Mouse (Mus musculus) c-Kit-positive CD71-negative TER-119-negative erythroid progenitor cells, embryonic 14.5 days (primary cell): ENCODE data around the gene Mthfsl.
A peak's percentile ranks its signal among the peaks of the same experiment; 100 is the strongest.
"Not testable (repeated sequence)": the region's sequence is repeated elsewhere in the genome, so short reads cannot be mapped to it uniquely, and the experiment has no call there.

ENCODE experiments used
- DNase-seq: peaks from one replicate; pipeline ENCODE4 v3.0.0-alpha.2; 2013; ENCODE audit warnings: low read depth

Gene Mthfsl

DNA sequence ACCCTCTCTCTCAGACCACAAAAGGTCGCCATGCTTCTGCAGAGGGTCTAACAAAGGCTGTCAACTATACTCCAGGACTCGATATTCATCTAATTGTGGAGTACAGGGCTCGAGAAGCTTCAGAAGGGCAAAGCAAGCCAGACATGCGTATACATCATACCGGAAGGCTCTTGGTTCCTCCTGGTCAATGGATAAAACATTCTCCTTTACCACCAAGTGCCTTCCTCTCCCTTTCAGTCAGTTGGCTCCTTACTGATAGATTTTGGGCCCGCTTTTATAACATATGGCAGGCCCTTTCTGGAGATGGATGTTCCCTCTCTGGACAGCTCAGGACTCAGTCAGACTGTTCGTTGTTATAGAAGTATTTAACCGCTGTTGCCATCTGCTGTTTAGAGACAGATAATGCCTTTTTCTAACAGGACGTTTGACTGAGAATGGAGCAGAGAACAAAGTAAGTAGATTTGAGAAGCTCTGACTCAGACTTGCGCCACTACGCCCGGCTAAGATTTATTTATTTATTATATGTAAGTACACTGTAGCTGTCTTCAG is at the start of gene Mthfsl:
Mthfsl (minus strand) TSS at position 308 of the 549 bp plus-strand sequence.
- DNase-seq, result not testable (repeated sequence)

DNA sequence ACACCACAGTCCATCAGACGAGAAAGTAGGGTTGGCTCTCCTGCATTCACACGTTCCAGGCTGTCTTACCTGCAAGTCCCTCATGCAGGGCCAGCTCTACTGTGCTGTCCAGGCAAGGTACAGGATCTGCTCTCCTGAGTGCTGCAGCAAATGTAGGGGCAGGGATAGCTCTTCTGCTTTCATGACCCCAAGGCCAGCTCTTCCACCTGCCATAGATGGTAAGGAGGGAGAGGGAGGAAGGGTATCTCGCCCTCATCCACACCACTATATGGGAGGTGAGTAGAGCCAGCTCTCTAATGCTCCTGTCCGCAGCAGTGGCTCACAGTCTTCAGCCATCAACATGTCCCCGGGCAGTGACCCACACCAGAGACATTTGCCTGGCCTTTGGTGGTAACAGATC is 49.4 kb upstream of the Mthfsl start:
- not testable (repeated sequence) for DNase-seq

DNA sequence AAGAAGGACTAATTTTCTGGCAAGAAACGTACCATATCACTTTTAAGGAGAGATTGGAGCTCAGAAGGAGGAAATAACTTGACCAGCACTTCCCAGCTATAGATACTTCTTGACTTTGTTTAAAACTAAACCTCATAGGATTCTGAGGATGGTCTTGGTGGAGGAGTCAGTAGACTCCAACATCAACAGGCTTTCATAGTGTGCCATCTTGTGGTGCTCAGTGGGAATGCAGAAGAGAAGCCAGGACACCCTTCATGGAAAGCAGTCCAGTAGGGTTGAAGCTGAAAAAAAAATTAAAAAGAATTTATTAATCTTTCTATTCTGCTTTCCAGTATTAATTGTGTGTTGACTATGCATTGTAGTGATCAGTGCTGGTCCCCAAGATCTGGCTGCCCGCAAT is 26.6 kb upstream of the Mthfsl start:
- not testable (repeated sequence) for DNase-seq

DNA sequence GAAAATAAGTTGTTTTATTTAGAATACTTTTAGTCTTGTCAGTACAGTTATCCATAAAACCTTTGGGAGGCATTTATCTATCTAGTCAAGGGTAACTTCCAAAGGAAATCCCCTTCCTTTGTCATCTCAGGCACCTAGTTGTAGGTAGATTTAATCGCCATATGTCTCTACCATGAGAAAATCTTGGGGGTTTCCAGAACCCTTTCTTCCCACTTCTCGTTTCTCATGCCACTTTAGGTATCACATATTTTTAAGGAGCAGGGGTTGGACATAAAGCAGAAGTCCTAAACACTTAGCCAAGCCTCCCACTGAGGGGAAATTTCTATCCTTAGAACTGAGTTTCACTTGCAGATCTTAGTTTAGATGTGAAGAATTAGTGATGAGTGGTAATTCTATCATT is 25.9 kb upstream of the Mthfsl start:
- not testable (repeated sequence) for DNase-seq

DNA sequence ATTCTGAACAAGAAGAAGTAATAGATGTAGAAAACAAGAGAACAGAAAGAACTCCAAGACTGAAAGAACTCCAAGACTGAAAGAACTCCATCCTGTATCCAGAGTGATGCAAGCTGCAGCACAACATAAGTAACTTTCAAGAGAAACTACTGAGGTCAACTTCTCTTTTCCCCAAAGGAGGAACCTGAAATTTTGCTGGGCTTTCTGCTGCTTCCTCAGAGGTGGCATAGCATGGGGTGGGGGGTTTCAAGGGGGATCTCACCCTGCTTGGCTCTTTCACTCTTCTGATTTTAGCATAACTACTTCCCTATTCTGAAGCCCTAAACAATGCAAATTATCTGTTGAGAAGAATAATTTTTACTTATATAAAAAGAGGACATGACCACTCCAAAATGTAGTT is 15.2 kb upstream of the Mthfsl start:
- DNase-seq, result not testable (repeated sequence)

DNA sequence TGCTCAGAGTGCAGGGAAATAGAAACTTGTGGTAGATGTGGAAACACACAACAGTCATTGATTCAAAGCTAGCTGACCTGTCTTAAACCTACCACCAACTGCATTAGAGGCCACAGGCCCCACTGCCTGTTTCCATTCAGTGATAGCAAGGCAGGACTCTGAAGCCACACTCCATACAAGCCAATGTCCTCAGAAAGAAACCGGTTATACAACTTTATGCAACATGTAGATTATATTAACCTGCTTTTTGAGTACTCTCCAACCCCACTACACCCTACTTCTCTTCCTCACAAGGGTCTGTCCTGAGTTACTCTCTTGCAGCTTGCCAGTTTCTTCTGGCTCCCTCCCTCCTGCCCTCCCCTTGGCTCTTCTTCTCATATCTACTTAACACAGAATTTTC is 13.1 kb upstream of the Mthfsl start:
- not testable (repeated sequence) for DNase-seq

DNA sequence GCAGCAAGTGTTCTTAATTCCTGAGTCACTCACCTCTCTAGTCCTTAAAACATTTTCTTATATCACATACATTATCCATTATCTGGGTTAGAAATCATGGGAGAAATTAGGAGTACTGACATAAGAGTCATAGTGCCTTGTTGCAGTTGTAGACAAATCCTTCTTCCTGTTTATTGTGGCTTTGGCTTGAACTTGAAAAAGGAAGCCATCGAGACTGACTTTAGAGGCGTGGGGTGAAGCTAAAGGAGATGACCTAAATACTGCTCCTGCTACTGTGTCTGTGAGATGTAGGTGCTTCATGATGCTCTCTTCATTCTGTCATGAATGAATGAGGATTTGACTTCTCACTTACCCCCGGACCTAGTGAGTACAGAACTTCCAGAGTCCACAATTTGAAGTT is 12.2 kb upstream of the Mthfsl start:
- DNase-seq, result not testable (repeated sequence)

DNA sequence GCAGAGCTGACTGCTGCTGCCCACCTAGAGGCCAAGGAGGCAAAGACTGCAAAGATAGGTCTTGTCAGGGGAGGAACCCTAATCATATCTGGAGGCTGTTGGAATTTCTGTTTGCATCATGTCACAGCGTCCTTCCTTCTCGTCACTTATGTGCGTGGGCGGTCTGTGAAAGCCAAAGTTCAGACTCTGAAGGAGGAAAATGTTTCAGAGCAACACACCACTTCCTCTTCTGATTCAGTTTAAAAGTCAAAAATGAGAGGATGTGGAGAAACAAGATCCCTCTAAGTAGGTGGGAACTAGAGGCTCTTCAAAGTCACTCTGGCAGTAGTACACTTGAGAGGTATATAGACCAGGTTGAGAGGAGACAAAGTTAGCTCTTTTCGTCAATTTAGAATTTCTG is 11.6 kb upstream of the Mthfsl start, which contains the start of gene Bcl2a1d:
Bcl2a1d (minus strand) TSS at position 187 of the 400 bp plus-strand sequence.
- DNase-seq, result peak; percentile 5

DNA sequence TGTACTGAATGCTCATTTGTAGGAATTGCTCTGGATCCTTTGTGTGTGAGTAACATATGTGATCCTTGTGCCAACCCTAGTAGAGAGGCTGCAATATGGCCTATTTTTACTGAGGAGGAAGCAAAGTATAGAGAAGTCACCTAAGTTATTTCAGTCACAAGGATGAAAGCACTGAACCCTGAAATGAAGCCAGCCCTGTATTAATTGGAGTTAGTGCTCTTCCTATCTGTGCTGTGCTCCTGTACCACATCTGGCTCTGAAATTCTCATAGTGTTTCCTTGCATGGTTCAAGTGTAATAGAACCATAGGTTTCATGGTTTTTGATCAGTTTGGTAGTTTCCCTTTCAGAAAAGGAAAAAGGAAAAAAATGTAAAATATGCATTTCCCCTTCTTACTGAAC is 8.2 kb upstream of the Mthfsl start:
- not testable (repeated sequence) for DNase-seq

DNA sequence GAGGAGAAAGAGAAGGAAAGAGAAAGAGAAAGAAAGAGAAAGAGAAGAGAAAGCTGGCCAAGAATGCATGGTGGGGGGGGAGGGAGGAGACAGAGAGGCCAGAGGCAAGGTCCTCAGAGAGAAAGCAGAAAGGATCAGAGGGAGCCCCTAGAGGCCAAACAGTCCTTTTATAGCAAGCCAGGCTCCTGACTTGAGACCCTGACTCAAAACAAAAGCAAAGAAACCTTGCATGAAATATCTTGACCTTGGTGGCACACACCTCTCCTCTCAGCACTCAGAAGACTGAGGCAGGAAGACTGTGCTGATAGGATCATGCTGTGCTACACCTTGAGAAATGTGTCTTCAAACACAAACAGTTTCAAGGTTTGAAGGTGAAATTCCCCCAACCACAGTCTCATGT is 1.5 kb upstream of the Mthfsl start:
- not testable (repeated sequence) for DNase-seq

DNA sequence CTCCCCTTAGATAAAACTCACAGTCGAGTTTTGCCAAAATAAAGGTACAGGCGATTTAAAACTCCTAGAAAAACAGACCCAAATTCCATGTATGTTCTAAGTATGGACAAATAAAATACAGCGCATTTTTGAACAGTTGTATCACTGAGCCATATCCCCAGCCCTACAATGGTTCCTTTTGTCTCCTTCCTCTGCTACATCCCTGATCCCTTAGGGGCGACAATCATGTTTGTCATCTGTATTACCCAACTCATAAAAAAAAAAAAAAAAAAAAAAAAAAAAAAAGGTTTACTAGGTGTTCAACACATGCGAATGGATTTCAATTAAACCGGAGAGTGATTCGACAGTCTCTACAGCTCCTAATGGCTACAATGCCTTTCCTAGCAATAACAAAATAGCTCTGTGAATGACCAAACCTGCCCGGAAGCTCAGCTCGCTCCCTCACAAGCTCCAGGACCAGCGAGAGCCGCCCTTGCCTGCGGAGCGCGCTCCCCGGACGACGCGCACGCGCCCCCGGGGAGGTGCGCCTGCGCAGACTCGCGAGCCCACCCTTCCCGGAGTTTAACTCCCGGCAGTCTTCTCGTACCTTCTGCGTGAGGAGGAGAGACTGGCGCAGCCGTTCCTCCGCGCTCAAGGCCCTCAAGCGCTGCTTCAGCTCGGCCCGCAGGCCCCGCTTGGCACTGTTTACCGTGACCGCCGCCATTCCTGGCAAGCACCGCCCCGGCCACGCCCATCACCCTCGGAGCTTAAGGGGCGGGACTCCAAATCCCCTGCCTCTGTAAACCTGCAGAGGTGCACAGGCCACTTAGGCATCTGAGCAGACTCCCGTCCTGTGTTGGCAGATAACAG is 799 bp downstream of the Mthfsl start:
- not testable (repeated sequence) for DNase-seq

DNA sequence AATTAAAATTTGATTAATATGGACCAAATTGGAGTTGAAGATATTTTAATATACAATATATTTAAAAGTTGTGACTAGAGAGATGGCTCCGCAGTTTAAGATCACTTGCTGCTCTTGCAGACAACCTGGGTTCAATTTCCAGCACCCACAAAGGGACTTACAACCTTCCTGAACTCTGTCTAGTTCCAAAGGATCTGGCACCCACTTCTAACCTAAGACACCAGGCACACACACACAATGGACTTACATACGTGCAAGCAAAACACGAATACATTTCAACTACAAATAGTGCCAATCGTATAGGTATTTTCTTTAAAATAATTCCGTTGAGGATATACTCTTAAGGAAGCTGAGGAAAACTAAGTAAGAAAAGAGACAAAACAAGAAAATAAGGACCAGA is 1.5 kb downstream of the Mthfsl start:
- DNase-seq, result not testable (repeated sequence)

DNA sequence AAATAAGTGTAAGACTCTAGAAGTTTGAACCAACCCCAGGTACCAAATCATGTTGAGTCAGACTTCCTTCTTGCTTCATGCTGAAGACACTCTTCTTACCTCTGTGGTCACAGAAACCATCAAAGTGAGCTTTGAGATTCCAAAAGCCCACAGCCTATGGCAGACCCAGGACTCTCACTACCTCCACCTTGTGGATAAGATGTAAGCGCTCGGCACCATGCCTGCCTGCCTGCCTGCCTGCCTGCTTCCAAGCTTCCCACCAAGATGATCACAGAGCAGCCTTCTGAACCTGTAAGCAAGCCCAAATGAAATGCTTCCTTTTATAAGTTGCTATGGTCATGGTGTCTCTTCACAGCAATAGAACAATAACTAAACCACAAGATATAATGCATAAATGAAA is 2.0 kb downstream of the Mthfsl start:
- DNase-seq, result not testable (repeated sequence)

DNA sequence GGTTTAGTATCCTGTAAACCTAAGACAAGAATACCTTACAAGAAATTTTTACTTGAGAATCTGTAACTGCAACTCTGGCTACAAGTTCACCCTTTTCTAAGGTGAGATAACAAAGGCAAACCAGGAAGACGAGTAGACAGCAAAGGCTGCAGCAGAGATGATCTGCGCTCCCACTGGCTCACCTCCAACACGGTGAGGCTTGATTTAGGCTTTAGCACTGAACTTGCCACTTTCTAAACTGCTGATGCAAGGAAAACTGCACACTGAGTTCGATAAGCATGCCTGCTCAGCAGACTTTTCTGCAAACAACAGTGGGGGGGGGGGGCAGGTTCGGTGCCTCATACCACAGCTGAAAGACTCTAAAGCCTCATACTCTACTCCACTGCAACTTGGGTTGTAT is 5.6 kb downstream of the Mthfsl start:
- not testable (repeated sequence) for DNase-seq

DNA sequence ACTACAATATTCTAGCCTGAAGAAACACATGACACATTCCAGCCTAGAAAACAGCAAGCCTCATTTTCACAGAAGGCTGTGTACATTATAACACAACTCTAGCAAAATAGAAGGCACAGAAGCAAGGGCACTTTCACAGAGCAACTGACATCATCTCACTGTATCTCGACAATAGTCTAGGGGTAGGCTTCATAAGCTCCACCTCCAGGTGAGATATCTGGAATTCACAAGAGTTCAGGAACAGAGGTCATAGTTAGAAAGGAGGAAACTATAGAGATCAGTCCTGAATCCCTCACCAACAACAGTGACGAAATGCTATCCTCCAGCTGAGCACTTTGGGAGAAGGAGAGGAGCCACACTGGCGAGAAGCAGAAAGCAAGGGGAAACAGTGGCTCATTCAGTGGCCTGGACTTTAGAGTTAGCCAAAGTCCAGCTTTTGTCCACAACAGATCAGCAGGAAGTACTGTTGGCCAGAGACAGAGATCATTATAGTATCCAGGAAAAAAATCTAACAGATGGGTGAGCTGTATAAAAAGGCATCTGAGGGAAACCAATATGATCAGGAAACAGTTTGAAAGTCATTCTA is 7.8 kb downstream of the Mthfsl start:
- DNase-seq, result not testable (repeated sequence)

DNA sequence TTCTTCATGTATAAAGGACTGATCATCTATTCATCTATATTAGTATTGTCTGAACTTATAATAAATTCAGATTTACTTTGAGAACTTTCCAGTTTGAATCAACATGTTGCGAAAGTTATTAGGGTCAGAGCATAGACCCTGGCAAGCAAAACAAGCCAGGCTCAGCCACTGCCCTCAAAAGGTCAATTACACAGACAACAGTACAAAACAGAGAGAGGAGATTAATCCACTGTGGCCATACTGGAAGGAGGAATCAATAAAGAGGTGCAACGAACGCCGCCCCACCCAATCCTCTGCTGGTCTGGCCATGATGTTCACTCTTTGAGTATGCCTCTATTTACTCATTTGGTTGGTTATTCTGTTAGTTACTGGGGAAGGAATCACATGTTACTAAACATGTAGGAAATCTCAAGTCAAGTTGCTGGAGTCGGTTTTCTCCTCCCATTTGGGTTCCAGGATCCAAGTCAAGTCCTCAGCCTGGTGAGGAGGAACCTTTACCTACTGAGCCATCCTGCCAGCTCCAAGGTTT is 9.1 kb downstream of the Mthfsl start:
- not testable (repeated sequence) for DNase-seq

DNA sequence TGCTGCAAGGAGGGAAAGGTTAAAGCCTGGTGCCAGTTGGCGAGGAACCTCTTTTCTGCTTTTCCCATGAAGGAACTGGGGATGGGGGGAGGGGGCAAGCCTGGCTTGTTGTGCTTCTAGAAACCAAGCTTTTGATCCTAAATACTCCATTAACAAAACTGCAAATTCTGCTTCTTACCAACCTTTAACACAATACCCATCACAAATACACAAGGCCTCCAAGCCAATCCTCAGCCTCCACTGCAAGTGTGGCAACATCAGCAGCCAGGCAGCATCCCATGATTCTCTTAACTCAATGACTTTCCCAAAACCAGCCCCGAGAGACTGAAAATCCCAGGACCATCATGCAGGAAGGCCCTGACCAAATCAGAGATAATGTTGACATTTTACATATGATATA is 9.7 kb downstream of the Mthfsl start:
- not testable (repeated sequence) for DNase-seq

DNA sequence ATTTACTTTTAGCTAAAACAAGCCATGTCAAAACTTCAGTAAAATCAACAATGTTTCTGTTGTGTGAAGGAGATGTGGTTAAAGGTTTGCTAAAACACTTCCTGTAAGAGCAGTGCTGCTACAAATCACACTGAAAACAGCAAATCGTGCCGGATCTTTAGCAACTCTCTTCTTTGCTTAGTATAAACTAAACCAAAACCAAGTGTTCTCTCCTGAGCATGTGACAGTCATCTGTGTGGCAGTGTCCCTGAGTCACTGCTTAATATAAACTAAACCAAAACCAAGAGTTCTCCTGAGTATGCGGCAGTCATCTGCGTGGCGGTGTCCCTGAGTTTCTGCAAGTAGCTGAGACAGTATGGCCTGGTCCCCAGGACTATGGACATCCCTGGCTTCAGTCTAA is 10.3 kb downstream of the Mthfsl start:
- DNase-seq, result not testable (repeated sequence)

DNA sequence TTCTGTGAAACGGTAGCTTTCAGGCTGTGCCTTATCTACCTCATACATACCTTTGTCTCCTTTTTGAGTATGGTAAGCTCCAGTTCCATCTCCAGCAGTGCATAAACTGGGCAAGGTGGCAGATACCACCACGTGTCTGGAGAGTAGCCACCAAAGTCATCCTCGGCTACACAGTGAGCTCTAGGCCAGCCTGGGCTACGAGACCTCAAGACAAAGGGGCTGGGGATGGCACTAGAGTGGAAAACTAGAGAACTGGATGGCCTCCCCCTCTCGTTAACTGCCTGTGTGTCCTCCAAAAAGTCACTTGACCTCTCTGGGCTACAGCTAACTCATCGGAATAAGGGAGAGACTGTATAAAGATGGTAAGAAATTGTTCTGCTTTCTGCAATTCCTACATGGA is 10.8 kb downstream of the Mthfsl start:
- DNase-seq, result no peak

DNA sequence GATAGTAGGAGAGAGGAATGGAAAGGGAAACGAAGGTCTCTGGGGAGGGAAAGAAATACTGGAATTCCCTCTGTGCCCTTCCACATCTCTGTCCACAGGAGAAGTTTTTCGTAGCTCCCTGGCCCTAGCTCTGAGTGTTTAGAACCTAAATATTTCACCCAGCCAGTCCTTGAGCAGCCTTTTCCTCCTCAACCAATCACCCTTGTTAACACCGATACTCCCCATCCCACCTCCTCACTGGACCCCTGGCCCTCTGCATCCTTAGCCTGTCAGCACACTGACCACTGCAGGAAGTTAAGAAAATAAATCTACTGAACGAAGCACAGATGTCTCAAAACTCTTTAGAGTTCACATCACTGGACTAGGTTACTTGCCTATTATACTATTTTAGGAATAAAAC is 13.4 kb downstream of the Mthfsl start:
- DNase-seq, result no peak

DNA sequence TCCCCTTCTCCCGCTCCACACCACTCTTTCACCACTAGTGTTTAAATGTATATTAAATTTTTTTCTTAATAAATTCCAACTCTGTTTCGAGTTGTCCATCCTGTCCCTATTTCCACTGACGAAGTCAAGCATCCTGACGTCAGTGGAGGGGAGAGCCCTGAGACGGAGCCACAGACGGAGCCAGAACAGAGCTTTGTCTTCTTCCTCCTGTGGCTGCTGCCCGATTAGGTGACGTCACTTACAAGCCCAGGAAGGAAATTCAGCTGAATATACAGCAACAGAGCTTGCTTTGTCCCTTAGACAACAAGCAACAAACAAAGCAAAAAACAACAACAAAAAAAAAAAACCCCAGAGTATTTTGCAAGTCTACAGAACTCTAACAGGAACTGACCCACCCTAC is 14.9 kb downstream of the Mthfsl start:
- not testable (repeated sequence) for DNase-seq

DNA sequence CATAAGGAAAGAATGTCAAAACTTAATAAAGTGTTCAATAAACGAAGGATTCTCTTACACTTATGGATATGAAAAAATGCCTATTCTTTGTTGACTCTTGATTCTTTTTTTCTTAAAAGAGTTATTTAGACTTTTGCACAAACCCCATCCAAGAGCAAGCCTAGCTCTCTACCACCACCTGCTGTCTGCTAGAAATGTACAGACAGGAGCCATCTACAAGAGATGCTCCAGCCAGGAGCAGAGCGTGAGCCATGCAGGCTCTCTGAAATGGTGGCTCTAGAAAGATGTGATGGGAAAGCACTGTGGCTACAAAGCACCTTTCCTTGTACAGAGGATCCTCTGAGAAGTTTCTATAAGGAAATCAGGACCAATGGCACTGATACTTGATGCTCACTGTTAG is 21.4 kb downstream of the Mthfsl start:
- DNase-seq, result not testable (repeated sequence)

DNA sequence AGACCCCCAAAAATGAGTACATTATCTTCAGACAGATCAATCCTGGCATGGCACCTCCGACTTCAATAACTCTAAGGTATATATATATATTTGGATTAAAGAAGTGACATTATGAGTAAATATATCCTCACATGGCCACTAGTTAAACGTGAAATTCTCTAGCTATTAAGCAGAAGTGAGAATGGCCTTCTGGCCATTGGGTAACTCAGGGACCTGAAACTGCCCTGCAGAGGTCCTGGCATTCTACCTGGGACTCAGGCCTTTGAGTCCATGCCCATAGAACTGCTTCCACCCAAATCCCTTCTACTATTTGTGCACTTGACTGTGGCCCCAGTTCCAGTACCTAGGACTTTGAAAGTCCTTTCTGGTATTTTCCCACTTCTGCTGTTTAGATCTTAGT is 28.8 kb downstream of the Mthfsl start:
- DNase-seq, result not testable (repeated sequence)
